Mouse (Mus musculus): ENCODE measurements around the gene Tti1.

DNA sequence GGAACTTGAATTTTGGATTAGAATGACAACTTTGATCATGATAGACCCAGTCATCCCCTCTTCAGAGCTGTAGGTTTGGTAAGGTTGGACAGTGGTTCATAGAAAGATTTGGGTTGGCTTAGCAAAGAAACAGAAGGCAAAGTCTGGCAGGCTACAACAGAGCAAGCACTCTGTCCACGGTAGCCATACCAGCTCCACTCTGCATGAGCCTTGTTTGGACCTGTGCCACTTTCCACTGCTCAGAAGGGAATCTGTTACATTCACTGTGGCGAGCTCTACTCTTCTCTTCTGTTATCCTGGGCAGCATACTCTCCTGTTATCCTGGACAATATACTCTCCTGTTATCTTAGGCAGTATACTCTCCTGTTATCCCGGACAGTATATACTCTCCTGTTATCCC lies 29.4 kb downstream of the Tti1 start:
- TF ChIP-seq CTCF (IDR thresholded peaks at IDR 0.05) (no peak), POLR2A (IDR thresholded peaks at IDR 0.05; ENCODE audit: insufficient read depth, low read depth, low read length) (no peak)

Data from heart, adult 2 months (tissue).